ENCODE assay signal across 24 mouse cellular contexts in the genomic region with DNA sequence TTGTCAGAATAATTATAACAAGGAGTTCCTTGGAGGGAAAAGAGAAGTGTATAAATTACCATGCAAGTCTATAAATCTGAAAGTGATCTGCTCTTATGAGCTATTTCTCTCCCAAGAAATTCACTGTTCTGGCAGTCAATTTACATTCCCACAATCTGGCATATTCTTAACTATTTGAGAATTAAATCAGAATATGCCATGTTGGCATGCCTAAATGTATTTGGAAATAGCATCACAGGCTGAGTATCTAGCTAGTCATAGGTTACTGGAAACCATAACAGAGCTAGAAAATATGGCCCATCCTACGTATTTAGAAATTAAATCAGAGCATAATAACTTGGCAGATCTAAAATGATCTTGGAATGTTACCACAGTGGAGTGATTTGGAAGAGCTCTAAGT.
DNase-seq lines count a peak whose midpoint lies in the region; ATAC-seq lines count a peak whose summit lies in the region.
"Had no signal": no experiment of that assay in that cellular context is flagged by ENCODE, and none has a peak within 500 bp of the region (broad histone marks: within the 10 kb centered on the region; RNA-seq: fewer than 3 reads in every experiment).

No protein-coding gene starts in this region.

- no peaks in the 10 kb centered on the region for H3K36me3 ChIP-seq in forebrain, embryonic 13.5 days (ENCODE audit: poor library complexity, severe bottlenecking)
- no peaks in the 10 kb centered on the region for H3K36me3 ChIP-seq in forebrain, embryonic 10.5 days (replicated peaks)
- H3K36me3 ChIP-seq: embryonic facial prominence, embryonic 15.5 days; G1E; heart, embryonic 15.5 days; hindbrain, embryonic 13.5 days had no signal

- no peaks in the 10 kb centered on the region for H3K9me3 ChIP-seq in forebrain, embryonic 13.5 days (replicated peaks)
- no peaks in the 10 kb centered on the region for H3K9me3 ChIP-seq in forebrain, embryonic 10.5 days
- H3K9me3 ChIP-seq: embryonic facial prominence, embryonic 15.5 days; heart, embryonic 15.5 days; hindbrain, embryonic 13.5 days had no signal

- 85% methylated on average over 1 of the region's 1 CpGs for WGBS in forebrain, embryonic 13.5 days
- WGBS in forebrain, embryonic 10.5 days = 93% methylated on average over 1 of the region's 1 CpGs

- H3K27ac ChIP-seq in forebrain, embryonic 13.5 days = no peak overlapping the region
- no peak overlapping the region for H3K27ac ChIP-seq in forebrain, embryonic 10.5 days
- H3K27ac ChIP-seq: embryonic facial prominence, embryonic 15.5 days; heart, adult 2 months; heart, embryonic 15.5 days; hindbrain, embryonic 13.5 days; hindbrain, postnatal 0 days had no signal

- ATAC-seq in forebrain, embryonic 13.5 days = peak; percentile 83; the same call in 1 of the 2 replicates
- ATAC-seq: CD4-positive, CD25-positive, alpha-beta regulatory T cell, adult 4 months; hindbrain, postnatal 0 days had no signal

- no peak overlapping the region for H3K9ac ChIP-seq in forebrain, embryonic 13.5 days
- H3K9ac ChIP-seq: embryonic facial prominence, embryonic 15.5 days; heart, embryonic 15.5 days; hindbrain, embryonic 13.5 days had no signal

- no peak overlapping the region for H3K4me3 ChIP-seq in forebrain, embryonic 13.5 days
- H3K4me3 ChIP-seq in forebrain, embryonic 10.5 days = no peak overlapping the region
- H3K4me3 ChIP-seq: embryonic facial prominence, embryonic 15.5 days; erythroblast, embryonic 14.5 days; heart, adult 2 months; heart, embryonic 15.5 days; hindbrain, embryonic 13.5 days had no signal

- H3K4me2 ChIP-seq in forebrain, embryonic 13.5 days = no peak overlapping the region
- H3K4me2 ChIP-seq: embryonic facial prominence, embryonic 15.5 days; heart, embryonic 11.5 days; heart, embryonic 15.5 days; hindbrain, embryonic 13.5 days had no signal

- no peaks in the 10 kb centered on the region for H3K4me1 ChIP-seq in forebrain, embryonic 13.5 days
- H3K4me1 ChIP-seq in forebrain, embryonic 10.5 days = no peaks in the 10 kb centered on the region
- H3K4me1 ChIP-seq: embryonic facial prominence, embryonic 15.5 days; heart, embryonic 15.5 days; hindbrain, embryonic 13.5 days had no signal

- no peaks in the 10 kb centered on the region for H3K27me3 ChIP-seq in forebrain, embryonic 13.5 days
- no peaks in the 10 kb centered on the region for H3K27me3 ChIP-seq in forebrain, embryonic 10.5 days (ENCODE audit: poor library complexity, severe bottlenecking)
- H3K27me3 ChIP-seq: embryonic facial prominence, embryonic 15.5 days; heart, embryonic 15.5 days; hindbrain, embryonic 13.5 days had no signal

- no peak for DNase-seq in forebrain, embryonic 10.5 days (ENCODE audit: extremely low spot score, low spot score)
- DNase-seq in layer of hippocampus, adult 9-10 months (ENCODE audit: low spot score) = peak; percentile 27
- no peak for DNase-seq in layer of hippocampus, postnatal 25 days (ENCODE audit: extremely low spot score in 1 of 2, low spot score in 1 of 2)
- DNase-seq in brain, embryonic 18.5 days (ENCODE audit: low read depth, low spot score) = peak; percentile 71
- no peak for DNase-seq in heart, adult 11 months
- no peak for DNase-seq in embryo, embryonic 10 days (ENCODE audit: low spot score)
- DNase-seq: adrenal gland, adult 8-10 months; B cell, adult 2 months; cerebellum, adult 2 months; cerebellum, postnatal 10 days; embryo, embryonic 11 days; gastrocnemius, postnatal 10 days; heart, adult 2 months; heart, postnatal 14 days; kidney, adult 11 months had no signal

Comparison
In these comparisons a context has a peak if more than half of its experiments do, and no peak if none do; other contexts are left out.
1. DNase-seq: peak in layer of hippocampus, adult 9-10 months (single experiment) and brain, embryonic 18.5 days (single experiment); none in forebrain, embryonic 10.5 days (single experiment), layer of hippocampus, postnatal 25 days (0 of 2), heart, adult 11 months (single experiment) and embryo, embryonic 10 days (single experiment).